Mouse (Mus musculus): ENCODE measurements around the gene Tmem186. TPM values are rescaled to one million over a fixed set of nuclear protein-coding genes. Genes with fewer than 3 reads are reported as not detected.

The Tmem186 gene
- polyA plus RNA-seq, 1 experiment from 2014 or later, result 22.6 TPM

DNA sequence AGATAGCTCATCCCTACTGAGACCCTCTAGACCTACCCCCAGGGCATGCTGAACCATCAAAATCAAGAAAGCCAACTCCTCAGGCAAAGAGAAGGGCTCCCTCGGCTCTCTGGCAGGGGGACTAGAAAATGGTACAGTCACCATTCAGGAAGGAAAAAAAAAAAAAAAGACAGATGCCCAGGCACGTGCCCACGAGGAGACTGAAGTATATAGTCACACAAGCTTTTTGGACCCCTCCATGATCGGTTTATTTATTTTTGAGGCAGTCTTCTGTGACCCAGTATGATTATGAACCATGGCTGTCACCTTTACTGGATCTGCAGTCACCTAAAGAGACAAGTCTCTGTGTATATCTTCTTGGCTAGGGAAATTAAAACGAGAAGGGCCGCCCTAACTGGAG lies 35.8 kb upstream of the Tmem186 start:
- H3K9ac ChIP-seq, result no peak overlapping the region
- H3K27me3 ChIP-seq, result peaks cover 13% of the 10 kb centered on the region
- H3K36me3 ChIP-seq, result no peaks in the 10 kb centered on the region
- no peak overlapping the region for H3K4me3 ChIP-seq
- no peak overlapping the region for H3K4me2 ChIP-seq (replicated peaks)
- H3K9me3 ChIP-seq (replicated peaks), result no peaks in the 10 kb centered on the region
- no peak for ATAC-seq (ENCODE audit: low FRiP score)
- WGBS, result 75% methylated on average over 6 of the region's 6 CpGs
- H3K27ac ChIP-seq, result no peak overlapping the region
- peaks cover 27% of the 10 kb centered on the region for H3K4me1 ChIP-seq

DNA sequence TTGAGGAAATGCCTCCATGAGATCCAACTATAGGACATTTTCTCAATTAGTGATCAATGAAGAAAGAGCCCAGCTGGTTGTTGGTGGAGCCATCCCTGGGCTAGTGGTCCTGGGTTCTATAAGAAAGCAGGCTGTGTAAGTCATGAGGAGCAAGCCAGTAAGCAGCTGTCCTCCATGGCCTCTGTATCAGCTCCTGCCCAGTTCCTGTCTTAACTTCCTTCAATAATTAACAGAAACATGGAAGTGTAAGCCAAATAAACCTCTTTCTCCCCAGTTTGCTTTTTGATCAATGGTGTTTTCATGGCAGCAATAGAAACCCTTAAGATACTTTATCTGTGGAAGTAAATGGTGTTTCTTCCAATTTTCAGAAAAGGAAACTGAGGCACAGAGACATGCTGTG lies 35.3 kb upstream of the Tmem186 start:
- no peak overlapping the region for H3K9ac ChIP-seq
- H3K27ac ChIP-seq, result no peak overlapping the region
- H3K4me2 ChIP-seq (replicated peaks), result peak overlapping the region; percentile 85; the same call in 1 of the 2 replicates
- H3K4me3 ChIP-seq, result no peak overlapping the region
- H3K4me1 ChIP-seq, result peaks cover 33% of the 10 kb centered on the region
- peaks cover 13% of the 10 kb centered on the region for H3K27me3 ChIP-seq
- H3K9me3 ChIP-seq (replicated peaks), result no peaks in the 10 kb centered on the region
- ATAC-seq (ENCODE audit: low FRiP score), result no peak
- no peaks in the 10 kb centered on the region for H3K36me3 ChIP-seq

DNA sequence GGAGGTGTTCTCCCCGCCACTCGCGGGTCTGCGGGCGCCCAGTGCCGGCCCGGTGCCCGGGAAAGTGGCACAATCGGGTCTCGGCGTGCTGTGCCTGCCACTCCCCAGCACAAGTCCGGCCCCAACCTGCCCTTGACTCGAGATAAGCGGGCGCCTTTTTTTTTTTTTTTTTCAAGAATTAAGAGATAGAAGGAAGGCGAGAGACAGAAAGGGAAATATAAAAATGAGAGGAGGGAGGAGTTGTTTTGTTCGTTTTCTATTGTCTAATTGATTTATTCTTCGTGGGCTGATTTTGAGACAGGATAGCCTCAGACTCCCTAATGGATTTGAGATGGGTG lies 34.8 kb upstream of the Tmem186 start:
- peaks cover 13% of the 10 kb centered on the region for H3K27me3 ChIP-seq
- 2% methylated on average over 17 of the region's 18 CpGs for WGBS

DNA sequence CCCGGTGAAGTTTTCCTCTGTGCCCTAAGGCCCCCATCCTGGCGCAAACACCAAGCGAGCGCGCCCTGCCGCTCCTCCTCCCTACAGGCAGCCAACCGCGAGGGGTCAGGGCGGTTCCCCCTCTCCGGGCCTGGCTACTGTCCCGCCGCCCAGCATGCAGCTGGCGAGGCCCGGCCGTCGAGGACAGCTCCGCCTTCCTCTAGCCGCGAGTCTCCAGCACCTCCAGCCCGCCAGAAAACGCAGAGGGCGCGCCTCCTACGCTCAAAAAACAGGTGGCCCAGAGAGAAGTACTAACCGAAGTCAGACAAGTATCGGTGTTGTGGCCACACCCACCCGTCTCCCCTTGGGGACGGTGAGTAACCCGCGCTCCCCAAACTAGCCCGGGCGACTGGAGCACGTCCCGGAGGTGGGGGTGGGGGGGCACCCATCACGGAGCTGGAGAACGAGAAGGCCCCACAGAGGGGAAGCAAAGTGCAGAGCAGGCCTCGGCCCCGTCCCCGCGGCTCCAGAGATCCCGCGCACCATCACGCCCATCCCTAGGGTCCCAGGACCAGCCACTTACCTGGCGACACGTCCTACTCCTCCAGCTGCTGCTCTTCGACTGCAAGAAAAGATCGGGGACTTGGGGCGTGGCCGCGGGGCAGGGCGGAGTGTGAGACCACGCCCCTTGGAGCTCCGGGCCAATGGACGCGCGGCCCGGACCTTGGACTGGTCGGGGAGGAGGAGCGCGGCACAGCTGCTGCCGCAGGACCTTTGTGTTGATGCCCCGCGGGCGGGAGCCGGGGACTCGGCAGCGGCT lies 34.2 kb upstream of the Tmem186 start, which contains the start of gene Carhsp1:
TSS of gene Carhsp1 (minus strand) at position 605 of the 799 bp plus-strand sequence.
- Histone ChIP-seq H3K4me2 (replicated peaks) (peak within 1 kb of the TSS; percentile 85), H3K9ac (peak within 1 kb of the TSS; percentile 81), H3K4me3 (peak within 1 kb of the TSS; percentile 84), H3K27me3 (peaks cover 13% of the 10 kb centered on the region), H3K4me1 (peaks cover 41% of the 10 kb centered on the region), H3K27ac (peak within 1 kb of the TSS; percentile 78), H3K36me3 (no peaks in the 10 kb centered on the region), H3K9me3 (replicated peaks) (no peaks in the 10 kb centered on the region)
- under 1% methylated on average over 66 of the region's 67 CpGs for WGBS
- peak; percentile 89 for ATAC-seq (ENCODE audit: low FRiP score)

More for the DNA sequence above, 34.8 kb upstream of the Tmem186 start:
- ATAC-seq (ENCODE audit: low FRiP score), result no peak
- H3K9me3 ChIP-seq (replicated peaks), result no peaks in the 10 kb centered on the region
- H3K36me3 ChIP-seq, result no peaks in the 10 kb centered on the region
- H3K4me3 ChIP-seq, result peak overlapping the region; percentile 84
- peak overlapping the region; percentile 81 for H3K9ac ChIP-seq
- peaks cover 38% of the 10 kb centered on the region for H3K4me1 ChIP-seq
- H3K27ac ChIP-seq, result no peak overlapping the region
- peak overlapping the region; percentile 85 for H3K4me2 ChIP-seq (replicated peaks)

DNA sequence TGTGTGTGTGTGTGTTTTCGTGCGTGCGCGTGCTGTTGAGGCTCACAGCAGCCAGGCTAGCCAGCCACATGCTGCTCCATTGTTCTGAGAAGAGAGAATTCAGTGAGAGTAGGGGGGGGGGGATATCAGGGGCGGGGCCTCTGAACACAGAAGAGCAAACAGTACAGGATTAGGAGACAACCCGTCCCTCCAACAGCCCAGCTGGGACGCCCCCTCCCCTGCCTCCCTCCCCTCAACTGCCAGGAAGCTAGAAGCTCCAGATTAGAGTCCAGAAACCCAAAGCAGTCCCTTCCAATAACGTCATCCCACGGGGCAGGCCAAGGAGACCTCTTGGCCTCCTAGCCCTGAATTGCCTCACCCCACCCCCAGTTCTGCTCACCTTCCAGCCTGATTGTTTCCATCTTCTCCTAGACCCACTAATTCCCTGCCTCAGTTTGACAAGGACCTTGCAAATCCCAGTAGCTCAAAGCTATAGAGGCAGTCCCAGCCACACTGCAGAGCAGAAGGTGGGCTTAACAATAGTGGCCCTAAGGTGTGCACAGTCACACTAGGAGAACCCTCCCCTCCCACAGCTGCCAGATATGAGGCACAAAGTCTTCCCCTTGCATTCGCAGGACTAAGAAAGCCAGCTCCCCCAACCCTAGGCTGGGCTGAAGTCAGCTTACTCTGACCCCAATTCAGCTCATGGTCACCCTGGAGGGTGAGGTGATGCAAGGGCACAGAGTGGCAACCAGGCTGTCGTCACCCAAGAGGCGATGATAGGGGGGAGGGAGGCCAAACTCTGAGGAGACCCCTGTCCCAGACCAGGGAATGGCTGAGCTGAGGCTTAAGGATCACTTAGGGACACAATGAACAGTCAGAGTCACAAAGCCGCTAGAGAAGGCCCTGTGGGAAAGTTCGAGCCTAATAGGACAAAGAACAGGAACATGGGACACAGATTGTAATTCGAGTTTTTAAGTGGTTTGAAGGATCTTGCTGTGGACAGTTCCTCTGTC lies 32.8 kb upstream of the Tmem186 start:
- H3K4me2 ChIP-seq (replicated peaks), result peak overlapping the region; percentile 85
- H3K27me3 ChIP-seq, result peaks cover 13% of the 10 kb centered on the region
- 8% methylated on average over 10 of the region's 15 CpGs for WGBS
- peak overlapping the region; percentile 81 for H3K9ac ChIP-seq
- no peaks in the 10 kb centered on the region for H3K9me3 ChIP-seq (replicated peaks)
- H3K36me3 ChIP-seq, result 0 out of 2 replicates have a peak, but pooled peaks cover 6% of the 10 kb centered on the region
- peaks cover 50% of the 10 kb centered on the region for H3K4me1 ChIP-seq
- H3K27ac ChIP-seq, result peak overlapping the region; percentile 78
- H3K4me3 ChIP-seq, result peak overlapping the region; percentile 84
- peak; percentile 65 for ATAC-seq (ENCODE audit: low FRiP score)

DNA sequence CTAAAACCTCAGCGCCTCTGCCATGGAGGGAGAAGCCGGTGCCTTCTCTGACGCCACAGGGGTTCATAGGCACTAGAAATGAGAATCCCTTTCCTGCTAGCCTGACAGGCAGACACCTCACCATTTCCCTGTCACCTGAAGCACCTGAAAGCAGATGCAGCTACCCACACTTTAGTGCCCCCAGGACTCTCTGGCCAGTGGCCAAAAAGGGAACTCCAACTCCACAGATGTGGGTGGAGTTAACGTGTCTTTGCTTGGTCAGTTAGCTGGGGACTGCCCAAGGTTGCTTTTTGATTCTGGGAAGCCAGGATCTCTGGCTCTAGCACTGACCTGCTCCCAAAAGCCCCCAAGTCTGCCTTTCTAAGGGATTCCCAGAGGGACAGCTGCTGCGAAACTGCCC lies 31.9 kb upstream of the Tmem186 start:
- Histone ChIP-seq H3K27me3 (peaks cover 11% of the 10 kb centered on the region), H3K4me1 (peaks cover 55% of the 10 kb centered on the region), H3K4me2 (replicated peaks) (peak overlapping the region; percentile 85), H3K9me3 (replicated peaks) (no peaks in the 10 kb centered on the region), H3K36me3 (0 out of 2 replicates have a peak, but pooled peaks cover 6% of the 10 kb centered on the region), H3K4me3 (peak overlapping the region; percentile 84), H3K9ac (peak overlapping the region; percentile 81), H3K27ac (peak overlapping the region; percentile 78)
- ATAC-seq (ENCODE audit: low FRiP score), result no peak
- 58% methylated on average over 5 of the region's 5 CpGs for WGBS

DNA sequence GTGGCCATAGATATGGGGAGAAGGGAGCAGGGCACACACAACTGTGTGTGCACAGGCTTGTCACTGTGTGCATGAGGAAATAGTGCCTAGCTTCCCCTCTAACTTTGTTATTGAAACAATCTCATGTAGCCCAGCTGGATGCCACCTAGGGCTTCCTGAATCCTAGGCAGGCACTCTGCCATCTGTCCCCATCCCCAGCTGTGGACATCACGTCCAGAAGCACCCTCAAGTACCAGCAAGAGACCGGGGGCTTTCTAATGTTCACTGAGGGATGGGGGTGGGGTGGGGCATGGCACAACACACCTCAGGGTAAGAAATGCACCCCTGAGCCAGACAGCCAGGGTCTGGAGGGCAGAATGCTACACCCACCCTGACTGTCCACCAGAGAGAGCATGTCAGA lies 30.9 kb upstream of the Tmem186 start:
- H3K4me2 ChIP-seq (replicated peaks), result peak overlapping the region; percentile 85
- H3K9ac ChIP-seq, result peak overlapping the region; percentile 35; the same call in 1 of the 2 replicates
- no peak overlapping the region for H3K4me3 ChIP-seq
- H3K27me3 ChIP-seq, result peaks cover 6% of the 10 kb centered on the region
- peaks cover 59% of the 10 kb centered on the region for H3K4me1 ChIP-seq
- 67% methylated on average over 2 of the region's 2 CpGs for WGBS
- H3K36me3 ChIP-seq, result 0 out of 2 replicates have a peak, but pooled peaks cover 12% of the 10 kb centered on the region
- no peak for ATAC-seq (ENCODE audit: low FRiP score)
- H3K27ac ChIP-seq, result no peak overlapping the region
- no peaks in the 10 kb centered on the region for H3K9me3 ChIP-seq (replicated peaks)

DNA sequence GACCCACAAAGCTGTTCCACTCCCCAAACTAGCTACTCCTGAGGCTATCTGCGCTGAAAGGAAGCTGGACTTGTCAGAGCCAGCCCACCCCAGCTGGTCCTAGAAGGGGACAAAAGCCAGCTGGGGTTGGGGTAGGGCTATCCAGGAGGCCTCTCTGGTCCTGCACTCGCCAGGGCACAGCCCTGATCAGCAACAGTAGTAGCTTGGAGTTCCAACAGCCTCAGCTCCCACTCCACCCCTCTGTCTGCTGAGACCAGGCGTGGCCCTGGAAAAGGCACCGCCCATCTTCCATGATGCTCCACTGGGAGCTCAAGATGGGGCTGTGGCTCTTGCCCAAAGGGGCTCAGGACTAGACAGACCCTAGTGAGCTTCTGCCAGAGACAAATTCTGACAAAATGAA lies 30.3 kb upstream of the Tmem186 start:
- WGBS, result 69% methylated on average over 4 of the region's 4 CpGs
- Histone ChIP-seq H3K4me2 (replicated peaks) (0 out of 2 replicates have a peak overlapping the region, but pooled peaks have one; percentile 85), H3K4me3 (no peak overlapping the region), H3K27ac (no peak overlapping the region), H3K27me3 (peaks cover under 1% of the 10 kb centered on the region; the same call in 1 of the 2 replicates), H3K9ac (peak overlapping the region; percentile 35; the same call in 1 of the 2 replicates), H3K4me1 (peaks cover 62% of the 10 kb centered on the region), H3K36me3 (peaks cover 17% of the 10 kb centered on the region), H3K9me3 (replicated peaks) (no peaks in the 10 kb centered on the region)
- ATAC-seq (ENCODE audit: low FRiP score), result no peak

DNA sequence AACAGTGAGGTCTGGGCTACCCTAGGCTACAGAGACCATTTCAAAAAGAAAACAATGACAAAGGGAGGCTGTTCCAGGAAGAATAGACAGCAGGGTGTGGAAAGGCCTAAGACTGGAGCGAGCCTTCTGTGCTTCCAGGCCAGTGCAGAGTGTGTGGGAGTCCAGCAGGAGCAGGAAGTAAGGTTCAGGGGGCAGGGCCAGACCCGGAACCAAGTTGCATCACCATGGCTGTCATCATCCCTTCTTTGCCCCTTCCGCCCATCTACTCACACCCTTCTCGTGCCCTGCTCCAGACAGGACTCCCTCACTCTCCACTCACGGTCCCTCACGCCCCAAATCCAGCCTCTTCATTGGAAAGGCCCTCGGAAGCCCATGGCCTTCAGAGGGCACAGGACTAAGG lies 29.7 kb upstream of the Tmem186 start:
- Histone ChIP-seq H3K9ac (no peak overlapping the region), H3K4me1 (peaks cover 62% of the 10 kb centered on the region), H3K27ac (no peak overlapping the region), H3K4me2 (replicated peaks) (0 out of 2 replicates have a peak overlapping the region, but pooled peaks have one; percentile 85), H3K4me3 (no peak overlapping the region), H3K27me3 (no peaks in the 10 kb centered on the region), H3K36me3 (peaks cover 23% of the 10 kb centered on the region), H3K9me3 (replicated peaks) (no peaks in the 10 kb centered on the region)
- 80% methylated on average over 7 of the region's 7 CpGs for WGBS
- no peak for ATAC-seq (ENCODE audit: low FRiP score)

DNA sequence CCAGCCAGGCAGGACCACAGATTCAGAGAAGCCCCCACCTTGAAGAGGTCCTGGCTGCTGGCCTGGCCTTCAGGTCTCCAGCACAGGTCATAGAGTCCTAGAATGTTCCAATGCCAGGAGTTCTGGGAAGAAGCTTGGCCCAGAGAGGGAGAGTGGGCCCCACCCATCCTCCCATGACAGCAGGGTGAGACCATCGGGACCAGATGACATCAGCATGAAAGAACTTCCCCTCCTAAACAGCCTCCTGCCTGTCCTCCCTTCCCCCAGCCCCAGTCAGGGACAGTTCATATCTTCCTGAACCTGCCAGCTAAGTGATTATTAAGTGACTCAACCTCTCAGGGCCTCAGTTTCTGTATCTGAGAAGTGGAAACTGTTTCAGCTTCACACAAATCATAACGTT lies 28.9 kb upstream of the Tmem186 start:
- H3K4me2 ChIP-seq (replicated peaks), result no peak overlapping the region
- WGBS, result 75% methylated on average over 2 of the region's 2 CpGs
- peaks cover 31% of the 10 kb centered on the region for H3K36me3 ChIP-seq
- ATAC-seq (ENCODE audit: low FRiP score), result no peak
- H3K9ac ChIP-seq, result no peak overlapping the region
- no peaks in the 10 kb centered on the region for H3K27me3 ChIP-seq
- H3K4me1 ChIP-seq, result peaks cover 62% of the 10 kb centered on the region
- no peak overlapping the region for H3K27ac ChIP-seq
- H3K9me3 ChIP-seq (replicated peaks), result no peaks in the 10 kb centered on the region
- no peak overlapping the region for H3K4me3 ChIP-seq

DNA sequence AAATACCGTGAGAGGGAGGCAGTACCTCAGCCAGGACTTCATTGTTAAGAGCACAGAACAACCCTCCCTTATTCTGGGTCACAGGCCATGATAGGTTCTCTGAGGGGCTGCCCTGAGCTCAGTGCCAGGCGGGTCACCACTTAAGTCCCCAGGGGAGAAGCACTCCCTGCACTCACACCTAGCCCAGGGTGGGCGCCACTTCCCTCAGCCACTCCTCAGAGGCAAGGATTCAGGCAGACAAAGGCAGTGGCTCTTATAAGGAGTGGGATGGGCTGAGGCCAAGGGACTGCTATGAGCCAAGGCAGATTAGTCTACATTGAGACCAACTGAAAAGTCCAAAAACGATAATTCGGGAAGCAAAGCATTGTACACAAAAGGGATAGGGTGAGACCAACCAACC lies 27.9 kb upstream of the Tmem186 start:
- Histone ChIP-seq H3K9me3 (replicated peaks) (no peaks in the 10 kb centered on the region), H3K36me3 (peaks cover 39% of the 10 kb centered on the region), H3K27ac (no peak overlapping the region), H3K9ac (no peak overlapping the region), H3K27me3 (no peaks in the 10 kb centered on the region), H3K4me1 (peaks cover 54% of the 10 kb centered on the region), H3K4me3 (no peak overlapping the region), H3K4me2 (replicated peaks) (no peak overlapping the region)
- WGBS, result 89% methylated on average over 5 of the region's 5 CpGs
- ATAC-seq (ENCODE audit: low FRiP score), result no peak

Data from hindbrain, embryonic 12.5 days (tissue).